Mouse (Mus musculus): ENCODE data around the gene Slc4a5. TPM values are rescaled to one million over a fixed set of nuclear protein-coding genes. Genes with fewer than 3 reads are reported as not detected.

Slc4a5 gene
- total and polyA plus RNA-seq, 3 experiments: 0.04 TPM; not detected in 2

DNA sequence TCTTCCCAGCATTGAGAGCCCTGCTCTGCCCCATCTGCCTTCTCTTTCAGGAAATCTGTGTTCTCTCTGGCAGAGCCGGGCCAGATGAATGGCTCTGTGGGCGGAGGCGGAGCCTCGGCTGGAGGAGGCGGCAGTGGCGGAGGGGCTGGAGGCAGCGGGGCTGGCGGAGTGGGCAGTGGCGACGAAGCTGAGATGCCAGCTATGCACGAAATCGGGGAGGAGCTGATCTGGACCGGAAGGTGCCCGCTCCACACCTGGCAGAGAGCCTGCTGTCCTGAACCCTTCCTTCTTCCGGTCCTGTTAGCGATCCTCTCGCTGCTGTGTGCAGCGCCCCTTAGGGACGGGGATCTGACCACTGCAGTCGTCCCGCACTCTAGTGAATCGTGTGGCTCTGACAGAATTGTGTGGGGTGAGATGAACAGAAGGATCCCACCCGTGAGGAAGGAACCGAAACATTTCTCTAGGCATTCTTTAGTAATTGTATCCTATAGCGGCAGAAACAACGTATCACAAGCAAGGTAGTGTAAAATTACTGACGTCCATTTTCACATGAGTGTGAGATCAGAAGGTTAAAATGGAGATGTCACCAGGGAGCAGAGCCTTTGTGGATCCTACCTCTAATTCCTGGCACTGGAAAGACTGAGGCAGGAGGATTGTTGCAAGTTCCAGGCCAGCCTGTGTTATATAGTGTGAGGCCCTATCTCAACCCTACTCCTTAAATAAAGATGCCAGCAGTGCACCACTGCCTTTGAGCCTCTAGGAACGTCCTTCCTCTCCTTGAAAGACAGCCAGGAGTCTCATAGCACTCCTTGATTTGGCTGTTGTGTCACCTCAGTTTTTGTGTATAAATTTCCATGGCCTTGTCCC is 48.7 kb downstream of the Slc4a5 start:
- DNase-seq (ENCODE audit: low read depth, low spot score): peak; percentile 71
- Histone ChIP-seq H3K9ac (ENCODE audit: control insufficient read depth, low read depth, low read length, poor library complexity, severe bottlenecking) (peak overlapping the region; percentile 62), H3K4me3 (ENCODE audit: control insufficient read depth in 1 of 2, insufficient read depth in 1 of 2, low read depth in 2 of 2, low read length in 2 of 2) (peak overlapping the region; percentile 30 to 78), H3K79me2 (ENCODE audit: control insufficient read depth, insufficient read depth, low read length, poor library complexity) (no peaks in the 10 kb centered on the region), H3K4me1 (ENCODE audit: control insufficient read depth in 1 of 2, insufficient read depth in 2 of 2, low read length in 2 of 2) (peaks cover 0 to under 1% of the 10 kb centered on the region in 2 experiments; a peak in 1 of 4 replicates), H3K27ac (ENCODE audit: control insufficient read depth, low read depth, low read length) (no peak overlapping the region), H3K36me3 (ENCODE audit: control insufficient read depth in 1 of 2, insufficient read depth in 2 of 2, low read length in 2 of 2) (no peaks in the 10 kb centered on the region; a peak in 2 of 4 replicates), H3K9me3 (replicated peaks; ENCODE audit: insufficient read depth, low read length) (no peaks in the 10 kb centered on the region), H3K27me3 (ENCODE audit: control insufficient read depth in 1 of 2, insufficient read depth in 2 of 2, low read length in 2 of 2) (peaks cover 2 to 3% of the 10 kb centered on the region in 2 experiments; a peak in 3 of 4 replicates)
- TF ChIP-seq NELFE (IDR thresholded peaks at IDR 0.05; ENCODE audit: low read depth, low read length) (no peak), SIN3A (IDR thresholded peaks at IDR 0.05; ENCODE audit: low read length) (no peak), GABPA (IDR thresholded peaks at IDR 0.05; ENCODE audit: low read depth, low read length) (no peak), ZMIZ1 (IDR thresholded peaks at IDR 0.05; ENCODE audit: low read depth, low read length) (no peak), MEF2A (IDR thresholded peaks at IDR 0.05; ENCODE audit: extremely low read depth, insufficient replicate concordance, low read depth, low read length, poor library complexity, severe bottlenecking) (no peak), TBP (IDR thresholded peaks at IDR 0.05; ENCODE audit: low read depth, low read length) (0 out of 2 replicates have a peak, but pooled peaks have one; percentile 34), E2F4 (IDR thresholded peaks at IDR 0.05; ENCODE audit: borderline replicate concordance, low read depth, low read length) (no peak), JUND (IDR thresholded peaks at IDR 0.05; ENCODE audit: low read depth, low read length) (no peak), RAD21 (IDR thresholded peaks at IDR 0.05; ENCODE audit: low read depth, low read length) (peak; percentile 5), MYC (IDR thresholded peaks at IDR 0.05; ENCODE audit: low read depth, low read length) (no peak), USF1 (IDR thresholded peaks at IDR 0.05; ENCODE audit: low read depth, low read length) (no peak), ETS1 (IDR thresholded peaks at IDR 0.05; ENCODE audit: low read depth, low read length) (no peak), MAZ (IDR thresholded peaks at IDR 0.05; ENCODE audit: low read depth, low read length) (no peak), CHD2 (IDR thresholded peaks at IDR 0.05; ENCODE audit: low read length) (no peak), MXI1 (IDR thresholded peaks at IDR 0.05; ENCODE audit: low read depth, low read length) (no peak), ZC3H11A (IDR thresholded peaks at IDR 0.05; ENCODE audit: low read depth, low read length) (no peak), MAFK (IDR thresholded peaks at IDR 0.05; ENCODE audit: borderline replicate concordance, low read depth, low read length) (no peak), CTCF (IDR thresholded peaks at IDR 0.05 in 2 of 3, conservative IDR thresholded peaks at IDR 0.05 in 1 of 3; ENCODE audit: control insufficient read depth in 1 of 3, insufficient read depth in 1 of 3, low read depth in 2 of 3, low read length in 3 of 3, poor library complexity in 1 of 3, severe bottlenecking in 1 of 3) (peak; percentile 35 to 67 (median 58)), GATA1 (IDR thresholded peaks at IDR 0.05; ENCODE audit: low read depth, low read length) (no peak), KAT2A (conservative IDR thresholded peaks at IDR 0.05; ENCODE audit: low read depth, low read length) (no peak), RCOR1 (IDR thresholded peaks at IDR 0.05; ENCODE audit: low read depth, low read length) (no peak), HCFC1 (IDR thresholded peaks at IDR 0.05; ENCODE audit: low read depth, low read length) (no peak), SMC3 (IDR thresholded peaks at IDR 0.05; ENCODE audit: low read depth, low read length) (peak; percentile 17; the same call in 1 of the 2 replicates), MYB (IDR thresholded peaks at IDR 0.05; ENCODE audit: low read depth, low read length) (no peak), MAX (IDR thresholded peaks at IDR 0.05; ENCODE audit: low read length) (no peak), TAL1 (IDR thresholded peaks at IDR 0.05; ENCODE audit: low read length) (no peak), ZNF384 (IDR thresholded peaks at IDR 0.05; ENCODE audit: low read depth, low read length) (no peak), USF2 (IDR thresholded peaks at IDR 0.05; ENCODE audit: borderline replicate concordance in 1 of 2, insufficient read depth in 1 of 2, low read depth in 1 of 2, low read length in 2 of 2) (no peak), EP300 (IDR thresholded peaks at IDR 0.05; ENCODE audit: low read depth in 1 of 2, low read length in 2 of 2) (no peak), TCF12 (IDR thresholded peaks at IDR 0.05; ENCODE audit: low read depth, low read length) (0 out of 2 replicates have a peak, but pooled peaks have one; percentile 5), CHD1 (IDR thresholded peaks at IDR 0.05; ENCODE audit: low read depth, low read length) (no peak), UBTF (IDR thresholded peaks at IDR 0.05; ENCODE audit: borderline replicate concordance, insufficient read depth, low read depth, low read length) (no peak), POLR2AphosphoS2 (IDR thresholded peaks at IDR 0.05; ENCODE audit: low read length) (no peak), BHLHE40 (IDR thresholded peaks at IDR 0.05; ENCODE audit: borderline replicate concordance, low read depth, low read length) (no peak), POLR2AphosphoS5 (IDR thresholded peaks at IDR 0.05; ENCODE audit: borderline replicate concordance, low read depth, low read length) (no peak), POLR2A (IDR thresholded peaks at IDR 0.05; ENCODE audit: control insufficient read depth in 1 of 2, insufficient read depth in 1 of 2, low read depth in 1 of 2, low read length in 2 of 2, poor library complexity in 1 of 2) (peak in 1 of 2 experiments; percentile 22; a peak in 1 of 4 replicates)
